Mouse (Mus musculus) urinary bladder, postnatal 25 days (tissue): ENCODE measurements around the gene Tmem236.

Experiments
- DNase-seq: peaks from one replicate; pipeline ENCODE4 v3.0.0; 2022; ENCODE audit warnings: low spot score

Gene Tmem236

GRCm38 (mm10) chr2:14174334-14174733, at the start of gene Tmem236:
TSS of gene Tmem236 (plus strand) at chr2:14174523.
- DNase-seq, result no peak

- DNase-seq, result no peak
Observed at GRCm38 (mm10) chr2:14126387-14126786, 47.9 kb upstream of the Tmem236 start.

DNA sequence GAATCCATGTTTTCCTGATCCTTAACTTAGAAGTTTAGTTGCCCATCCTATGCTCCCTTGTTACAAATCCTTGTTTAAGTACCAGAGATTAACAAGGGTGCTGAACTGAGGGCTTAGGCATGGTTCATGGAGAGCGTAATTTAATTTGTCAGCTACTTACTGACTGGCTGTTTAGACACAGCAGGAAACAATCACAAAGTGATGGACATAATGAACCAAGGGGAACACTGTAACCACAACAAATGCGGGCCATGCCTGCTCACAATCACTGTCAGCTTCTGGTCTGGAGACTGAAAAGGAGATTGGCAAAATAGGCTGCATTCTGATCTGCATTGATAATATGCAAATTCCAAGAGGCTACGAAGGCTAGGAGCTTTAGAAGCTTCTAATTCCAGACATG, 46.7 kb upstream of the Tmem236 start:
- DNase-seq, result no peak

DNA sequence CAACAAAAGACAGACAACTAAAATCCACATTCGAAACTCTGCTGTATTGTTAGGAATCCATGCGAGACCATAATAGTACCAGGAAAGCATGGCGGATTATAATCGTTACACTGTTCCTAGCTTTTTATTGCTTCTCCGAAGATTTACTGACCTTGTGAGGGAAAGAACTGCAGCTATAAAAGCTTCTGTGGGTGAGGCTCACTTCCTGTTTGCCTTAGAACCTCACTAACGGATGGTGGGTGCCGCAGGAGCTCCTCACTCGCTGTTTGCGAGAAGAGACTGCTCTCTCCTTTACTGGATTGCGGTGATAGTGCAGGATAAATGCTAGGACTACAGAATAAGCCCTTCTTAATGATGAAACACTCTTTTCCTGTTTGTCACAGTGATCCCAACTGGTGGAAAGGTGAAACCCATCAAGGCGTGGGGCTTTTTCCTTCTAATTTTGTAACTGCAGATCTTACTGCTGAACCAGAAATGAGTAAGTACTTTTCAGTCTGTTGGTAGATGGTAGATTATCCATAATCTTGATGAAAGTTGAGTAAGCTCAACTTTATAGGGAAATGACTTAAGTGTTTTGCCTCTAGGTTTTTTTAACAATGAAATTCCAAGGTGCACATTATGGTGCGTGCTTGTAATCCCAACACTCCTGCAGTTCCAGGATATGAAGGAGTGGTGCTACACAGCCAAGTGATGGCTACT, 43.5 kb upstream of the Tmem236 start:
- DNase-seq, result no peak

GRCm38 (mm10) chr2:14132468-14133326, 41.6 kb upstream of the Tmem236 start:
- no peak for DNase-seq

DNA sequence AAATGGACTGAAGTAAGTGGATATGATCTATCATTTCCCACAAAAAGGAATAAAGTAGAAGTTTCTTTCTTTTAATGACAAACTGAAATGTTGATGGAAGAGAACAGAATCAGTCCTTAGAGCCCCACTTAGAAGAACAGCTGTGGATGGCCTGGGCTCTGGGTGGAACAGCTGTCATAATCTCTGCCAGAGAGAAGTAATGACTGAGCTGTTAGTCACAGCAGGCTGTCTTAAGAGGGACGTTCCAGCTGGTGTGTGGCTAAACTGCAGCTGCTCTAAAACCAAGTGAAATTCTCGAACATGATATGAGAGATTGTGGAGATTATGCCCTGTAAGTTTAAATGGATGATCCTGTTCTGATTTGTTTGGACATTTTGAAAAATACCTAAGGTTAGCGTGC, 37.4 kb upstream of the Tmem236 start:
- no peak for DNase-seq

DNA sequence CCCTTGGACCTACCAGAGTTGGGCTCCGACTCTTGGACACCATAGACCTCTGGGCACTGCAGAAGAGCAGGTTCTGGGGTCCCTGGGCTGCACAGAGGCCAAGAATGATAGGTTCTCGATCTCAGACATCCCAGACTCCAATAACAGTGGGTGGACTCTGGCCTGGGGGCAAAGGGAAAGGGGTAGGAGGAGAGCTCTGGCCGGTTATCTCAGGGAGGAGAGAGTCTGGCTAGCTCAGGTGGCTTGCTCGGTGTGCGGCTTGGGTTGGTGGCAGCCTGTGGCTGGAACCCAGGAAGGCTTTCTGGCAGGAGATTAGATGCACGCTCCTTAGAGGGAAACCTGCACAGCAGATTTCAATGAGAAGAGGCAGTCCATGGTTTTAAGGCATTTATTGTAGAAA, 34.7 kb upstream of the Tmem236 start:
- no peak for DNase-seq

DNA sequence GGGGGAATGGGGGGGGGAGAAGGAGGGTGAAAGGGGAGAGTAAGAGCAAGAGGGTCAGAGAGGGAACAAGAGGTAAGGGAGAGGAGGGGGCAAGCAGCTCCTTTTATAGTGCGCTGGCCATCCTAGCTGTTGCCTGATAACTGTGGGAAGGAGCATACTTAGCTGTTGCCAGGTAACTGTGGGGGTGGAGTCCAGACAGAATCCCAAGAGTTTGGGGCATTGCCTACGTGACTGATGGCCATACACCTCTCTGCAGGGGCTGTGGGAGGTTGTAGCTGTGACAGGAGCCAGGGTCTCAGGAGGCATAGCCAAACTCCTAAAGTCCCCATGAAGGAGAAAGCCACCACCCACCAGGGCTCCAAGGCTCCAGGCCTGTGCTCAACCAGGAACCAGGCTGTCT, 34.3 kb upstream of the Tmem236 start:
- no peak for DNase-seq

DNA sequence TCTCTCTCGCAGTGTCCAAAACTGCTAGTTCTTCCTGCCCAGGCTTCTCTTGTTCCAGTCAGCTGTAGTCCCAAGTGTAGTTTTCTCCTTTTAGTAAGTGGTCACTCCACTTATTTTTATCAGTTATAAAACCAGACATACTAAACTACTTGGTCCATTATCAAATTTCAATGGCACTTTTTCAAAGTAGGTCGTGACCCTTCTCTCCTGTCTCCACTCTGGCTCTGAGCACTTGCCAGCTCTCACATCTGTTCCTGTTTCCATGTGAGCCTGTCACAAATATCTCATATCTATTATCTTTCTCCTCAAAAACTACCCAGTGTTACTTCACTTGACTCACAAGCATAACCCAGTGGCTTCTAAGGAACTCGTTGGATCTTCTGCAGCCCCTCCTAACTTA, 29.0 kb upstream of the Tmem236 start:
- no peak for DNase-seq

DNA sequence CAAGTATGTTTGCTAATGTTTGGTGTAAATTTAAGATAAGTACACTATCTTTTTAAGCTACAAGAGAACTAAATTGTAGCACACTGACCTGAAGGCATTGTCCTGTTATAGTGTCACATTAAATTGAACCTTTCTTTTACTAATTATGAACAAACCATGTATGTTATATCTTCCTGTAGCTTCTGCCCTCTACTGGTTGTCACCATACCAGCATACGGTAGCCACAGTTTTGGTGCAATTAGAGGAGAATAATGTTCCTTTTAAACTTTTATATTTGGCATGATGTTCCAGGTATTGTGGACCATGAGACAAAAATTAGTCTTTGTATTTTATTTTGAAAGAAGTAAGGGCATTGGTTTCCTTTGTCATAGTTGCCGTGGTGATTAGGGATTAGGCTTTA, 27.4 kb upstream of the Tmem236 start:
- DNase-seq, result no peak

- no peak for DNase-seq
Observed at GRCm38 (mm10) chr2:14150829-14151228, 23.5 kb upstream of the Tmem236 start.

DNA sequence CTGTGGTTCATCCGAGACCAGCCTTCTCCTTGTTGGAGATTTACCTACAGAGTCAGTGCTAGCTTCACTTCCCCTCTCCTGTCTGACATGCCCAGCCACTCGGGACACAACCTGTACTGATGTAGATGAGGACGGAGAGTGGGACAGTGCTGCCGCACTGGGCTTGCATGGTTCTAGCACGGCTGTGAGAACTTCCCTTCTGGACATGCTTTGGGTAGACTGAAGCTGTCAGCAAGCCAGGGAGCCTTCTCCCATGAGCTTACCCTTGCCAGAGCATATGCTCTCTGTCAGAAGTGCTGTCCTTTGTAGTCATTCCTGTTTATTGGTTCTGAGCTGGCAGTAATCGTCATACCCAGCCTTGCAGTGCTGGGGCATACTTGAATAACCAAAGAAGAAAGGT, 22.5 kb upstream of the Tmem236 start:
- no peak for DNase-seq

- DNase-seq, result no peak
Observed at GRCm38 (mm10) chr2:14159047-14159446, 15.3 kb upstream of the Tmem236 start.

GRCm38 (mm10) chr2:14159756-14160155, 14.6 kb upstream of the Tmem236 start:
- no peak for DNase-seq

GRCm38 (mm10) chr2:14164459-14165030, 9.8 kb upstream of the Tmem236 start:
- DNase-seq, result no peak

DNA sequence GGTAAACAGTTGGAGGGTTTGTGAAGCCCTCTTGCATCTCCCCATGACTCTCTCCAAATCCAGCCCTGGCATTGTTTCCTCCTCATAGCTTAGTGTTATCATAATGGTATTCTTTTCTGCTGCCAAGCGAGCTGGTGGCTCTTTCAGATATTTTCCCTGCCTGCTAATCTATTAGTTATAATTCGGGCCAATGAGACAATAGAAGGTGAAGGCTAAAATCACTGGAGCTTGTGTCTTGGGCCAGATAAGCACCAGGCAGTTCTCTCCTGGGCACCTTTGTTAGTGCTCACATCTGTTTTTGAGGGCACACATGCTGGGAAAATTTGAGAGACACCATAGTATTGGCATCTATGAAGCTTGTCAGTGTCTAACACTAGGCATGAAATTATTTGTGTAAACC, 9.3 kb upstream of the Tmem236 start:
- DNase-seq, result no peak

DNA sequence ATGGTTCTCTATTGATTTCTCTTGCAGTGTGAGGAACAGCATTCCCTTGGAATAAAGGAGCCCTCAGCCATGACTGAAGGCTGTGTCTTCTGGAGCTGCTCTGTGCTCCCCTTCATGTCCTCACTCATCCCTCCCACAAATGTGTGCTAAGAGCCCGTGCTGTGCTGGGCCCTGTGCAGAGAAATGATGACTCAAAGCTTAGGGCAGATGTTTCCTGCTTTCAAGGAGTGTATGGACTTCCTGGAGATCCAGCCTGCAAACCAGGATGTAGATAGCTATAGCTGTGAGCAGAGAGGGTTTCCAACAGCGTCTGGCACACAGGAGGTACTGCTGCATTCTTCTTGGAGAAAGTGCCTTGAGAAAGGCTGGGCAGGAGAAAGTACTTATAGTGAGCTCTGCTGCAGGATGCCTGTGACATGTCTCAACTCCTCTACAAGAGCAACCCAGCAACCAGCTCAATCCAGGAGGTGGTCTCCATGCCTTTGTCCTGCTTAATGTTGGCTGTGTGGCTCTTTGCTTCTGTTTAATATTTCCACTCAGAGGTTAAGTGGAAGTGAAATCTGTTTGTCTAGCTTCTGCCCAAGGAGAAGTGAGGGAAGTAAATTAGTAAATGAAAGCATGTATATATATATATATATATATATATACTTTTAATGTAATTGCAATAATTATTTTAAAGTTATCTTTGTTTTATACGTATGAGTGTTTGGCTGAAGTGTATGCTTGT, 8.5 kb upstream of the Tmem236 start:
- no peak for DNase-seq

- no peak for DNase-seq
Observed at GRCm38 (mm10) chr2:14167721-14168120, 6.6 kb upstream of the Tmem236 start.

DNA sequence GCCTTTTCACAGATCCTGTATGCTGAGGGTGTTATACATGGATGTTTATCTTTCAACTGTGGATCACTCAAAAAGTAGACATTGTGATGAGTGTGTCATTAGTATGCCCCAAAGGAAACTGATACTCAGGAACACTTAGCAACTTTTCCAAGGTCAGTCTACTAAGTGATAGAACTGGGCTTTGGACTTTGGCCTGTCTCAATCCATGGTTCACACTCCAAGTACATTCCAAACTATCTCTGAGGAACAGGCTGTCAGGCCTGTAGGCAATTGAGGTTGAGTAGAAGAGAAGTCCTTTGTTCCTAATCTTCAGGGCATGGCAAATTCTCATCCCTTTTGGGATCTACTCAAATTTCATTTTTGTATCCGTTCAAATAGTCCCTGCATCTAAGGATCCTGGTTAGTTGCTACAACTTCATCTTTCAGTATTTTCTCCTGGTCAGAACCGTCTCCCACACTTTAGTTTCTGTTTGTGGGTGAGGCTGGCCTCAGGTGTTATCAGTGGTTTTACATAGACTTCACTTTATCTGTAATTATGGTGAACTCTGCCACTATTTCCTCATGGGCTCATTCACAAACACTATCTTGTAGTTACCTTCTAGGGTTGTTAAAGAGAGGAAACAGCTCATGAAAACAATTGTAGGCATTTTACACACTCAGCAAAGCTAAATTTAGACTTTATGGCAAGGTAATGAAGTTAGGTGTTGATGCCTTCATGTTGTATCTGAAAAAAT, 2.3 kb downstream of the Tmem236 start:
- no peak for DNase-seq

GRCm38 (mm10) chr2:14184375-14184774, 10.1 kb downstream of the Tmem236 start:
- no peak for DNase-seq

DNA sequence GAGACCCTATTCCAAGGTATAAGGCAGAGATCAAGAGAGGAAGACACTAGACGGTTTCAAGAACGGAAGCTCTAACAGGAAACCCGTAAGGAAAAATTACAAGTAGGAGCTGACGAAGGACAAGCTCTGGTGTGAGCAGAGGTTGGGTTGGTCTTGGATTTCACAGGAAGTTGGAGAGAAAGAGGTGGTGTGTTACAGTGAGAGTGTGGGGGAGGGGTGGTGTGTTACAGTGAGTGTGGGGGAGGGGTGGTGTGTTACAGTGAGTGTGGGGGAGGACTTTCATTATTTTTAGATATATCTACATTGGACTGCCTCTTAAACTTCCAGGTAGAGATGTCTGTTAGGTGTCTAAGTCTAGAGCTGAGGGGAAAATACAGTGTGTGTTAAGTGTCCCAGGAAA, 16.4 kb downstream of the Tmem236 start:
- no peak for DNase-seq

DNA sequence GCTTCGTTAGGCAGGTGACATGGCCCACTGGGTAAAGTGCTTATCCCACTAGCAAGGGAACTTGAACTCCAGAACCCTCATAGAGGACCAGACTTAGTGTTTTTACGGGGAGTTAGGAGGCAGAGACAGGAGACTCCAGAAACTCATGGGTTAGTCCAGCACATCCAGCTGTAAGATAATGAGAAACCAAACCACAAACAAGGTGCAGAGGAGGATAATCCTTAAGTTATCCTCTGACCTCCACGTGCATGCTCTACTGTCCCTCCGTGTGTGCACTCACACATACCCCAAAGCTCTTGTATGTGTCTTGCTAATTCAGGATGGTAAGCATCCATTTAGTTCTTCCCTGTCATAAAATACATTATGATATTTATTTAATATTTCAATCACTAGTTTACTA, 17.3 kb downstream of the Tmem236 start:
- DNase-seq, result no peak
